Mouse (Mus musculus) heart, embryonic 12.5 days (tissue): Measurements from ENCODE around the gene Kit. TPM values are rescaled to one million over a fixed set of nuclear protein-coding genes. Genes with fewer than 3 reads are reported as not detected.

ENCODE experiments used
- ATAC-seq: fragments of 200-750 bp; cut with Nextera tagmentation; 2 replicates; pipeline ENCODE4 v1.8.0; 2017; ENCODE audit warnings: moderate TSS enrichment, moderate library complexity; ENCODE audit not compliant: insufficient number of reproducible peaks, low FRiP score
- H3K27ac ChIP-seq: fragments of 300-500 bp; sonication (generic); 2 replicates; pipeline ENCODE4 v1.5.1; 2016; ENCODE audit warnings: mild to moderate bottlenecking, moderate library complexity; ENCODE audit not compliant: poor library complexity, severe bottlenecking
- H3K27me3 ChIP-seq: fragments of 300-500 bp; sonication (generic); replicated peaks from 2 replicates; pipeline ENCODE4 v1.6.1; 2016; ENCODE audit warnings: mild to moderate bottlenecking, moderate library complexity
- H3K36me3 ChIP-seq: fragments of 300-500 bp; sonication (generic); 2 replicates; pipeline ENCODE4 v1.6.1; 2016; ENCODE audit warnings: mild to moderate bottlenecking, moderate library complexity
- H3K4me1 ChIP-seq: fragments of 300-500 bp; sonication (generic); replicated peaks from 2 replicates; pipeline ENCODE4 v1.6.1; 2016; ENCODE audit warnings: mild to moderate bottlenecking
- H3K4me2 ChIP-seq: fragments of 300-500 bp; sonication (generic); 2 replicates; pipeline ENCODE4 v1.6.1; 2016; ENCODE audit warnings: mild to moderate bottlenecking, moderate library complexity
- H3K4me3 ChIP-seq: fragments of 300-500 bp; sonication (generic); 2 replicates; pipeline ENCODE4 v1.5.1; 2016; ENCODE audit warnings: mild to moderate bottlenecking
- H3K9ac ChIP-seq: fragments of 300-500 bp; sonication (generic); 2 replicates; pipeline ENCODE4 v1.6.1; 2016; ENCODE audit warnings: mild to moderate bottlenecking, moderate library complexity
- H3K9me3 ChIP-seq: fragments of 300-500 bp; sonication (generic); replicated peaks from 2 replicates; pipeline ENCODE4 v1.6.1; 2016; ENCODE audit warnings: mild to moderate bottlenecking, moderate library complexity
- WGBS: fragments of 180-500 bp; shearing (Covaris S2); methylation state at CpG from one replicate; pipeline ENCODE4 v1.1.7; 2016; 5-methylcytosine and 5-hydroxymethylcytosine counted together
- polyA plus RNA-seq: library from polyadenylated mRNA; unstranded; fragments of >200 nt; fragmentation: Nextera tagmentation; extraction: Ambion mirVana; gene quantifications from 2 replicates; pipeline ENCODE4 v1.2.1, GENCODE M21; 2016

Kit gene
- polyA plus RNA-seq, 1 experiment from 2014 or later, result 13.6 TPM

- 85% methylated on average over 12 of the region's 12 CpGs for WGBS
- Histone ChIP-seq H3K4me1 (peaks cover 10% of the 10 kb centered on the region), H3K9ac (no peak overlapping the region), H3K4me2 (no peak overlapping the region), H3K27me3 (no peaks in the 10 kb centered on the region), H3K9me3 (no peaks in the 10 kb centered on the region), H3K4me3 (no peak overlapping the region), H3K36me3 (0 out of 2 replicates have a peak, but pooled peaks cover 4% of the 10 kb centered on the region), H3K27ac (no peak overlapping the region)
- ATAC-seq, result no peak
Measured at GRCm38 (mm10) chr5:75635385-75635784, 60.7 kb downstream of the Kit start.

GRCm38 (mm10) chr5:75640637-75641036, 65.9 kb downstream of the Kit start:
- Histone ChIP-seq H3K9me3 (0 out of 2 replicates have a peak, but pooled peaks cover 3% of the 10 kb centered on the region), H3K4me3 (no peak overlapping the region), H3K27ac (0 out of 2 replicates have a peak overlapping the region, but pooled peaks have one; percentile 33), H3K4me2 (no peak overlapping the region), H3K36me3 (peaks cover 7% of the 10 kb centered on the region; the same call in 1 of the 2 replicates), H3K27me3 (no peaks in the 10 kb centered on the region), H3K4me1 (peaks cover 6% of the 10 kb centered on the region), H3K9ac (no peak overlapping the region)
- WGBS, result 70% methylated on average over 11 of the region's 11 CpGs
- no peak for ATAC-seq

GRCm38 (mm10) chr5:75647046-75647445, 72.3 kb downstream of the Kit start:
- Histone ChIP-seq H3K4me1 (0 out of 2 replicates have a peak, but pooled peaks cover 3% of the 10 kb centered on the region), H3K9me3 (0 out of 2 replicates have a peak, but pooled peaks cover 3% of the 10 kb centered on the region), H3K36me3 (peaks cover 4% of the 10 kb centered on the region; the same call in 1 of the 2 replicates), H3K9ac (no peak overlapping the region), H3K27me3 (no peaks in the 10 kb centered on the region), H3K4me3 (no peak overlapping the region), H3K4me2 (no peak overlapping the region), H3K27ac (no peak overlapping the region)
- WGBS, result 87% methylated on average over 5 of the region's 5 CpGs
- no peak for ATAC-seq

- H3K4me1 ChIP-seq, result peaks cover 13% of the 10 kb centered on the region; the same call in 1 of the 2 replicates
- no peak overlapping the region for H3K27ac ChIP-seq
- no peak overlapping the region for H3K4me3 ChIP-seq
- H3K4me2 ChIP-seq, result no peak overlapping the region
- peaks cover 15% of the 10 kb centered on the region; the same call in 1 of the 2 replicates for H3K36me3 ChIP-seq
- WGBS, result 73% methylated on average over 8 of the region's 8 CpGs
- H3K9me3 ChIP-seq, result no peaks in the 10 kb centered on the region
- H3K9ac ChIP-seq, result no peak overlapping the region
- no peak for ATAC-seq
- H3K27me3 ChIP-seq, result no peaks in the 10 kb centered on the region
Measured at GRCm38 (mm10) chr5:75650566-75650965, 75.8 kb downstream of the Kit start.

- no peak overlapping the region for H3K9ac ChIP-seq
- no peaks in the 10 kb centered on the region for H3K27me3 ChIP-seq
- H3K4me3 ChIP-seq, result no peak overlapping the region
- H3K27ac ChIP-seq, result no peak overlapping the region
- H3K9me3 ChIP-seq, result no peaks in the 10 kb centered on the region
- no peak for ATAC-seq
- H3K4me1 ChIP-seq, result peaks cover 13% of the 10 kb centered on the region; the same call in 1 of the 2 replicates
- peaks cover 15% of the 10 kb centered on the region; the same call in 1 of the 2 replicates for H3K36me3 ChIP-seq
- 77% methylated on average over 8 of the region's 8 CpGs for WGBS
- H3K4me2 ChIP-seq, result no peak overlapping the region
Measured at GRCm38 (mm10) chr5:75653431-75653830, 78.7 kb downstream of the Kit start.

GRCm38 (mm10) chr5:75658575-75658974, 83.9 kb downstream of the Kit start:
- 88% methylated on average over 6 of the region's 6 CpGs for WGBS
- Histone ChIP-seq H3K4me1 (no peaks in the 10 kb centered on the region), H3K27me3 (no peaks in the 10 kb centered on the region), H3K4me3 (no peak overlapping the region), H3K36me3 (peaks cover 10% of the 10 kb centered on the region; the same call in 1 of the 2 replicates), H3K9ac (no peak overlapping the region), H3K4me2 (no peak overlapping the region), H3K27ac (no peak overlapping the region), H3K9me3 (peaks cover 6% of the 10 kb centered on the region)
- no peak for ATAC-seq

- Histone ChIP-seq H3K4me1 (no peaks in the 10 kb centered on the region), H3K9me3 (peaks cover 6% of the 10 kb centered on the region), H3K27ac (no peak overlapping the region), H3K27me3 (no peaks in the 10 kb centered on the region), H3K4me2 (no peak overlapping the region), H3K36me3 (no peaks in the 10 kb centered on the region; the same call in 1 of the 2 replicates), H3K9ac (no peak overlapping the region), H3K4me3 (no peak overlapping the region)
- no peak for ATAC-seq
- 94% methylated on average over 27 of the region's 27 CpGs for WGBS
Measured at GRCm38 (mm10) chr5:75660342-75660741, 85.6 kb downstream of the Kit start.

GRCm38 (mm10) chr5:75662466-75662865, 87.8 kb downstream of the Kit start:
- WGBS, result 83% methylated on average over 12 of the region's 12 CpGs
- Histone ChIP-seq H3K36me3 (no peaks in the 10 kb centered on the region), H3K27me3 (no peaks in the 10 kb centered on the region), H3K4me2 (no peak overlapping the region), H3K27ac (no peak overlapping the region), H3K9me3 (peaks cover 6% of the 10 kb centered on the region), H3K4me3 (no peak overlapping the region), H3K4me1 (no peaks in the 10 kb centered on the region), H3K9ac (no peak overlapping the region)
- ATAC-seq, result no peak

GRCm38 (mm10) chr5:75663768-75664167, 89.1 kb downstream of the Kit start:
- Histone ChIP-seq H3K36me3 (no peaks in the 10 kb centered on the region), H3K4me1 (no peaks in the 10 kb centered on the region), H3K9me3 (peaks cover 6% of the 10 kb centered on the region), H3K4me2 (no peak overlapping the region), H3K4me3 (no peak overlapping the region), H3K27me3 (no peaks in the 10 kb centered on the region), H3K9ac (no peak overlapping the region), H3K27ac (no peak overlapping the region)
- ATAC-seq, result no peak
- 78% methylated on average over 2 of the region's 2 CpGs for WGBS

- WGBS, result 48% methylated on average over 3 of the region's 3 CpGs
- no peaks in the 10 kb centered on the region for H3K27me3 ChIP-seq
- no peak overlapping the region for H3K9ac ChIP-seq
- peaks cover 4% of the 10 kb centered on the region for H3K9me3 ChIP-seq
- H3K4me2 ChIP-seq, result no peak overlapping the region
- no peak overlapping the region for H3K27ac ChIP-seq
- H3K4me3 ChIP-seq, result no peak overlapping the region
- H3K4me1 ChIP-seq, result no peaks in the 10 kb centered on the region
- H3K36me3 ChIP-seq, result no peaks in the 10 kb centered on the region
- no peak for ATAC-seq
Measured at GRCm38 (mm10) chr5:75667083-75667482, 92.4 kb downstream of the Kit start.

GRCm38 (mm10) chr5:75671136-75671788, 96.5 kb downstream of the Kit start:
- H3K4me2 ChIP-seq, result no peak overlapping the region
- H3K9me3 ChIP-seq, result peaks cover 4% of the 10 kb centered on the region
- H3K4me1 ChIP-seq, result no peaks in the 10 kb centered on the region
- H3K27me3 ChIP-seq, result no peaks in the 10 kb centered on the region
- no peak for ATAC-seq
- no peak overlapping the region for H3K27ac ChIP-seq
- H3K4me3 ChIP-seq, result no peak overlapping the region
- no peak overlapping the region for H3K9ac ChIP-seq
- 78% methylated on average over 5 of the region's 5 CpGs for WGBS
- H3K36me3 ChIP-seq, result no peaks in the 10 kb centered on the region
